Mouse (Mus musculus): ENCODE results near the gene Sncg.

The Sncg gene

GRCm38 (mm10) chr14:34339446-34339845 is 35.1 kb downstream of the Sncg start:
- no peak for DNase-seq

DNA sequence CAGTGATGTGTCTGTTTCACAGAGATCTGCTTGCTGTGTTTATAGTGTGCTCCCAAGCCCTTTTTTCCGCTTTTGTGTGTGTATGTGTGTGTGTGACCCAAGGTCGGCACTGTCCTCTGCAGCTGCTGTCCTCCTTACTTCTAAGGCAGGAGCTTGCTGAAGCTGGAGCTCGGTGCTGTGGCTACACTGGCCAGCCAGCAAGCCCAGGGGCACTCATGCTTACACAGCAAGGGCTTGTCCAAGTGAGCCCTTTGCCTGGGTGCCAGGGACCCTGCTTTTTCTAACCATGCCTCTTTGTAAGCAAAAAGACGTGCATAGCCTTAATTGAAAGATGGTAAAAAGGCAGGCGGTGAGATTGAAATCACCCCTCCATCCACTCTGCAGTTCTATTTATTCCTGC is 42.1 kb downstream of the Sncg start:
- DNase-seq = no peak

DNA sequence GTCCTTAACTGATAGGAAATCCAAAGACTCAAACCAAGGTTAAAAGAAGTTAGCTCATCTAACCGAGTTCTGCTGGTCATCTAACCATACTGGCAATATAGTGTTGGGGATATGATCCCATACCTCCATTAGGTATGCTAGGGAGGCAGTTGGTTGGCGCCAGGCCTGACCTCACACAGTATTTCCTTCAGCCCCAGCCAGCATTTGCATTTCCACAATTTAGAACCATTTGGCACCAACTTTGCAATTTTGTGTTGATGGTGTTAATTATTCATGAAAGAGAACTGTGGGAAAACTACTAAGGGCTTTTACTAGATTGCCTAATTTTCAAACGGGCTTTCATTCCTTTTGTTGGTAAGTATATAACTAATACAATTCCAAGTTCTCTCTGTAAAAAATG is 42.7 kb downstream of the Sncg start:
- no peak for DNase-seq

- DNase-seq = no peak
Observed at GRCm38 (mm10) chr14:34330657-34331158, 43.9 kb downstream of the Sncg start.

- DNase-seq = no peak
Observed at GRCm38 (mm10) chr14:34327618-34328017, 47.0 kb downstream of the Sncg start.

DNA sequence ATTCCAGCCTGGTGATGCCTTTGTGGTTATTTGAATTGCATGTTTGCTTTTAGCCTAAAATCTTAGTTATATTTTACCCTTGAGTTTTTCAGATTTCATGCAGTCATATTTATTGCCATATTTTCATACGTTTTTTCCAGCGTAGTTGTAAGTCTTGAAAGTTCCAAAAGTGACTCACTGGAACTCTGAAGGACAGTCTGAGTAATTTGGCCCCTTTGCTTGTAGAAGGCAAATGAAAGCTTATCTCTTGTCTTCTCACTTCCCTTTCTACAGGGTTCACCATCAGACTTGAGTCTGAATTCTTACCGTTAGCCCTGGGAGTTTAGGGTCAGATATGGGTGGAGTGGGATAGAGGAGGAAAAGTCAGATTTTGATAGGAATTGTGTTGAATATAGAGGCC is 48.0 kb downstream of the Sncg start:
- no peak for DNase-seq

- no peak for DNase-seq
Observed at GRCm38 (mm10) chr14:34323576-34324085, 51.0 kb downstream of the Sncg start.
